Mouse (Mus musculus): ENCODE results near the gene Prkci.

Prkci gene

DNA sequence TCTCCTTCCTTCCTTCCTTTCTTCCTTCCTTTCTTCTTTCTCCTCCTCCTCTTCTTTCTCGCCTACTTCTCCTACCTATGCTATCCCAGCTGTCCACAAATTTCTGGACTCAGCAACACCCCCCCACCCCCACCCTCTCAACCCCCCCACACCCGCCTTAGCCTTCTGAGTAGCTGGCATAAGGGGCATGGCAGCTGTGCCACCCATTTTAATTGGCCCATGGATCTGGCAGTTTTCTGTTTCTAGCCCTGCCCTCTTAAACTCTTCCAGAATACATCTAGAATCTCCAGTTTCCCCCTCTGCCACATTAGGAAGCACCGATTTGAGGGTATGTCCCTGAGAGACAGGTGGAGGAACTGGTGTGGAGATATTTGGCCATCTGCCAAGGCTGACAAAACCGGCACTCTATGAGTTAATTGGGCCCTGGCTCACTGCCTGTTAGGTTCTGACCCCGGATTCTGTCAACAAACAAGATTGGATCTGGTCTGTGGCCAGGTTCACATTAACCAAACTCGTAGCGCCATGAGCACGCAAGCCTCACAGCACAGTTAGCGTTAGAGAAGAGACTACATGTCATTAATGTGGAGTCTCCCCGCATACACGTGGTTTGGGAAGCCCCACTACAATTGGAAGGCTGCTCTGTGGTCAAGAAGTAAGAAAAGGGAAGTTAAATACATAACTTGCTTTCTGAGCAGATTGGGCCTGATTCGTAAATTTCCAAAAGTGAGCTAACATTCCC lies 88.1 kb downstream of the Prkci start:
- no peak for DNase-seq (ENCODE audit: extremely low spot score, low spot score)

DNA sequence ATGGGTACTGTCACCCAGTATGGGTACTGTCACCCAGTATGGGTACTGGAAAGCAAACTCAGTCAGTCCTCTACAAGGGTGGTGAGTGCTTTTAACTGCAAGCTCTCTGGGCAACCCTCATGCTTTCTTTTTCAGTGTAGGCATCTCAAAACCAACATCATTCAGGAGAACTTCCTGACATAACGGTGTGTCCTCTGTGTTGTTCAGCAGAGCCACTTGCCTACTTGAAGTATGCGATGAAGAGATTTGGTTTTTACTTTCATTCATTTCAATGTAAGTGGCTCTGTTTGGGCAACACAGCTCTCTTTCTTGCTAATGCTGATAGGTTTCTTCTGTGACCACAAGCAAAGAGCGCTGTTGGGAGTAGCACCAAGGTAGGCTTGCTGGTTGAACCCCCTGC lies 89.5 kb downstream of the Prkci start:
- DNase-seq (ENCODE audit: extremely low spot score, low spot score), result no peak

DNA sequence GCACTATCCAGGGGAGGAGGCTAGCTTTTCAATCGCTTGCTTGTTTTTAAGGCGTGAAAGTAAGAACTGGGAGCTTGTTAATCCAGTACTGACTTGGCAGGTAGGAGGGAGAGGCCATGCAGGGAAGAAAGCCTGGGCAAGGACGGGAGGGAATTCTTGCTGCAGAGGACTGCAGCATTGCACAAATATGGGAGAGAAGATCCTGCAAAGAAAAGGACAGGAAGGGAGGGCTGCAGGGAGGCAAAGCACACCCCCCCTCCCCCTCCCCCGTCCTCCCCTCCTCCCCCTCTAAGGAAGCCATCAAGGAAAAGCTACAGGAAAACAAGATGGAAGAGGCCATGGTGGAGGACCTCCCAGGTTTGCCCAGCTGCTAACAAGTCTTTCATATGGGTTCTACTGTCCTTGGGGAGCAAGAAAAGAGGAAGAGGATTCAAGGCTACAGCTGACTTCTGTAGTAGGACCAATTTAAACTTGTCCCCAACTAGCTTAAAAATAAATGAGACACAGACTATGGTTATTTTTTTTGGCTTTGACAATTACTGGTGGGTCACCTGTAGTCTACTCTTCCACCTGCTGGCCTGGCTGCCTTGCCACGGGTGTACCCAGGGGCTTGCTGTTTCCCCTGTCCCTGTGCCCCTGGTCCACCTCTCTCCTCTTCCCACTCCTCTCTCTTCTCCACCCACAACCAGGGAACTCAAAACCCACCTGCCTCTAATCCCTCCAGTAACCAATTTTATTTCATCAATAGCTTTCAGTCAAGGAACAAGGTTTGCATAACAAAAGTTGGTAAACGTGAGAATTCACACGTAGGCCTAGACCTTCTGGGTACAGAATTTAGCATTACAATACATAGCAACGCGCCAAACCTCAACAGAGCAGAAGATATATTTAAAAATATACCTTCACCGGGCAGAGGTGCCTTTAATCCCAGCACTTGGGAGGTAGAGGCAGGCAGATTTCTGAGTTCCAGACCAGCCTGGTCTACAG lies 93.5 kb downstream of the Prkci start:
- no peak for DNase-seq (ENCODE audit: extremely low spot score, low spot score)

DNA sequence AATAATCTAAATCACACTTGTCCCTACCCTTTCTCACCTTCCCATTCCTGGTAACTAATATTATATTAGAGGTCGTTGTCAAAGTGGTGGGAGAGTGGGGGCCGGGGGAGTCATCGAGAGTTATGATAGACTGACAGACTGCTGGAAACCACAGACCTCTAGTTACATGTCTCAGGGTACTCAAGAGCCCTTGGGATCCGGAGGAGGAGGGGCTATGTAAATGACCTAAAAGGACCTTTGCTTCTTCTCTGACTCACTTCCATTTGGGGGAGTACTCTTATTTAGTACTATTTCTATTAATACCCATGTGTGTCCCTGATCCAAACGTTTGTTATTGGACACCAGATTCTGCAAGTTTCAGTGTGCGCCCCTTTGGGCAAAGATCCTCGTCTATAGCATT lies 94.4 kb downstream of the Prkci start:
- DNase-seq (ENCODE audit: extremely low spot score, low spot score), result no peak

DNA sequence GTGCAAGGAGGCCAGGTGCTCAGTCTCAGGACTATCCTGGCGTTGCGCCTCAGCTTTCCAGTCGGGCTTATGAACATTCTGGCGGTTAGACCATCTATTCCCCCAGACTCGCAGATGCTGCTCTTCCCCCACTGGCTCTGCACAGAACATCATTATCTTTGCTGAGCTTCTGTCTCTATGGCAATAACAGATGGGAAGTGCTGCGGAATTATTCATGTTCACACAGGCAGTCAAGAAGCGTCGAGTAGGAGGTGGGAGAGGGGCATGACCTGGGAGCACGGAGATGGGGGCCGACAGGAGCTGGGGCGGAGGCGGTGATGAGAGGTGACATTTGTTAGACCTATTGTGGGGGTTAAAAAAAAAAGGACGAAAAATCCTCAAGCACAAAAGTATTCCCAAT lies 97.6 kb downstream of the Prkci start:
- DNase-seq (ENCODE audit: extremely low spot score, low spot score), result peak; percentile 71

DNA sequence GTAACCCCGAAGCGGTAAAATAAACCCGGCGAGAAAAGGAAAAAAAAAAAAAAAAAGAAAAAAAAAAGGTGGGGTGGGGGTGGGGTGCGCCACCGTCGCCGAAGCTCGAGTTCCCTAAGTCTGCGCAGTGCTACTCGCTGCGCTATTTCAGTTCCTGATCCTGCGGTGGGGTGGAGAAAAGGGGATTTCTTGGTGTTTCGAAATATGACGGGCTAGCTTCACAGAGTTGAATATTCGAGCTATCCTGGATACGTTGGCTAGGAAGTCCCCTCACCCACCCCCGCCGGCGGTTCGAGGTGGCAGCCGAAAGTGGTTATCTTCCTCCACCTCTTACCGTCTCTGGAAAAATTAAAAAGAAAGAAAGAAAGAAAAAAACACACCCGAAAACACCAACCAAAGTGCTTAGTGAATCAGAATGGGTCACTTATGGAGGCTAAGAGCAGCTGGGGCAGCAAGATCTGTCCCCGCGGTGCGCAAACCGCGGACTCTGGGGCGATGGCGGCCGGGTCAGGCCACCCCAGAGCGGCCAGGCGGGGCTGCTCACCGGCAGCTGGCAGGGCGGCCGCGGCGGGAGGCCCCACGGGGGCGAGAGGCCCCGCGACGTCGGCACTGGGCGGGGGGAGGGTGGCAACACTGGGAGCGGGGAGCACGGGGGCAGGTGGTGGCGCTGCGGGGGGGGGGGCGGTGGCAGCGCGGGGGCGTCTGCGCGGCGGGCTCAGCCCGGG lies 98.2 kb downstream of the Prkci start:
- peak; percentile 80 for DNase-seq (ENCODE audit: extremely low spot score, low spot score)

DNA sequence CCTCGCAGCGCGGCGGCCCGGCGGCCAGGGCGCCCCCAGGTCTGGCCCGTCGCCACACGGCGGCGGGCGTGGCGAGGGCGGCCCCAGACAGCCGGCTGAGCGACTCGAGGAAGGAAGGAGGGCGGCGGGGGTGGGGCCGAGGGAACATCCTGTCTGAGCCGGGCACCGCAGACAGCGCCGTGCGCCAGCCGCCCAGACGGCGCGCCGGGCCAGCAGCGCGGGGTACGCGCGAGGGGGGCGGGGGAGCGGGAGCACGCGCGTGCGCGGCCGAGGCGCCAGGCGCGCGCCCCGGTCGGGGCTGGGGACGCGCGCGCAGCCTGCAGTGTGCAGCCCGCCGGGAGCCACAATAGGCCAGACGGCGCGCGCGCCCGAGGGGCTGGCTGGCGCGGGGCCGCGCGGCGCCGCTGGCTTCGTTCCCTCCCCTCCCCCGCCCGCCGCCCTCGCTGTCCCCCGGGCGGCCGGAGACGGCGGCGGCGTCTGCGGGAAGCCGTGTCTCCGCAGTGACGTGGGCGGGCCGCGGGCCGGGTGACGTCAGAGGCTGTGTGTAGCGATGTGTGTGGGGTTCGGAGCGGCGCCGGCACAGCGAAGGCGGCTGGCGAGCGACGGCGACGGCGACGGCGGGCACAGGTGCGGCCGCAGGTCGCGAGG lies 99.1 kb downstream of the Prkci start, which contains the start of gene Skil:
Gene Skil, plus strand, starts transcription at position 528 of the 648 bp plus-strand sequence.
- DNase-seq (ENCODE audit: extremely low spot score, low spot score), result peak; percentile 93

DNA sequence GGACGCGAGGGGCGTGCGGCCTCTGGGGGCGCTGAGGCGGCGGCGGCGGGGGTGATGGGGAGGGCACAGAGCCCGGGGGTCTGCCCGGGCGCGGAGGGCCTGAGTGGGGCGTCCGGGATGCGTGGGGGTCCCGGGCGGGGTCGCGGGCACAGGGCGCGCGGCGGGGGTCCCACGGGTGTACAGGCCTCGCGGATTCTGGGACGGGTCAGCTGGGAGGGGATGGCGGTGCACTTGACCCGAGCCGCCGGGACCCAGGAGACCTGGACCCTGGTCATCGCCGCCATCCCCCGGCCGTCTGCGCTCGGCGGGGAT lies 99.6 kb downstream of the Prkci start:
- no peak for DNase-seq (ENCODE audit: extremely low spot score, low spot score)

DNA sequence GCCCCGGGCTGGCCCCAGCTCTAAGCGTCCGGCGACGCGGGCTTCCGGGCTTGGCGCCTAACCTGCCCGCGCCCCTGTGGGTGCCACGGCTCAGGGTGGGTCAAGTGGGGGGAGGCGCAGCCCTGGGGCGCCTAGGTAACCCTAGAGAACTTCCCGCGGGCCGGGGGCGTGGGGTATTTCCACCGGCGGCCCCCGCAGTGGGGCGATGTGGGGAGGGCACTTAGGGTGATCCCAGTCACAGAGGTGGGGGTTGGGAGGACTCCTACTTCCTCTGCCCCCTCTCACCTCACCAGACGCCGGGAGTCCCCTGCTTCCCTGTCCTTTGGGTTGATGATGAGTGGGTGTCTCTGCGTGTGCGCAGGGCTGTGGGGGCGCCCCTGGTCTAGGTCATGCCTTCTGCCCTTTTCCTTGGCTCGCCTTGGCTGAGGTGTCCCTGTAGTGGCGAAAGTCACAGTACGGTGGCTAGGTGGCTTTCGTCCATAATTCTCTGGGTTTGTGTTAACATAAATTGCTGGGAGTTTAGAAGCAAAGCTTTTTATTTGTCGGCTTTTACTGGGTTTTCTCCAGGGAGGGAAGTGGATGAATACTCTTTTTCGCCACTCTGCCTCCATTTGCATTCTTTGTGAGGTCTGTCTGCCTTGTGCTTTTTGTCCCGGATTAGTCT lies 100.1 kb downstream of the Prkci start:
- peak; percentile 73 for DNase-seq (ENCODE audit: extremely low spot score, low spot score)

DNA sequence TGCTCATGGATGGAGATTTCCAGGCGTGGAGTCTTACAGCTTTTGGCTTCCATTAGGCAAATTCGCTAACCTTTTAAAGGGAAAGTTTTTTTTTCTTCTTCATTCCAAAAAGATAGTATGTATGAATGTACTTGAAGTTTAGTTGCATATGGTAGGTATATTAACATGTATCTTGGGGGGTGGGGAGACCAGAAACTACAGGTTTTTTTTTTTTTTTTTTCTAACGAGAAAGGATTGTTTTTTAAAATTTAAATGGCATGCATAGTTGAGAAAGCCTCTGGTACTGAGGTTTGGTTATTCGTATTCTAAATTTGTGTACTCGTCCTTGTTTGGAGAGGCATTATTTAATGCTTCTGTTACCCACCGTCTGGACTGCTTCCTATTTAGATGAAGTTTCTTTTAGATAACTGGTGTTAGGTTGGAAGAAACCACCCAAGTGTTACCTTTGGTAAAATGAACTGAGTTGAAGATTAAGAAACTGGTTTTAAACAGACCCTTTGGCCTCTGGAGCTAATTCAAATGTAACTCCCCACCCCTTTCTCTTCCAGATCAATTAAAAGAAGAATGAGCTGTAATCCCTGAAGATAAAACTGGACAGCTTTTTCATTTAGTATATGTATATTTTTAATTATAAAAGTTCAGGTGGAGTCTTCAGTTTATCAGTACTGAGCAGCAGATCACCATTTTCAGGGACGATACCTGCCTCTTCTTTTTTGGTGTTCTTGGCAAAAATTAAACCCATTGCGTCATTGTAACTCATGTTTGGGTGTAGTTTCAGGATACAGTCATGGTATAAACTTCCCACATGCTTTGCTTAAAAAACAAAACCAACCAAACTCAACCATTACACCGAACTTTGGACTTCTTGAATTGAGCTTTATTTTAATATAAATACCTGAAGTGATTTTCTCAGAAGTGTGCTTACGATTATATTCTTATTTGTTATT lies 100.9 kb downstream of the Prkci start:
- no peak for DNase-seq (ENCODE audit: extremely low spot score, low spot score)

DNA sequence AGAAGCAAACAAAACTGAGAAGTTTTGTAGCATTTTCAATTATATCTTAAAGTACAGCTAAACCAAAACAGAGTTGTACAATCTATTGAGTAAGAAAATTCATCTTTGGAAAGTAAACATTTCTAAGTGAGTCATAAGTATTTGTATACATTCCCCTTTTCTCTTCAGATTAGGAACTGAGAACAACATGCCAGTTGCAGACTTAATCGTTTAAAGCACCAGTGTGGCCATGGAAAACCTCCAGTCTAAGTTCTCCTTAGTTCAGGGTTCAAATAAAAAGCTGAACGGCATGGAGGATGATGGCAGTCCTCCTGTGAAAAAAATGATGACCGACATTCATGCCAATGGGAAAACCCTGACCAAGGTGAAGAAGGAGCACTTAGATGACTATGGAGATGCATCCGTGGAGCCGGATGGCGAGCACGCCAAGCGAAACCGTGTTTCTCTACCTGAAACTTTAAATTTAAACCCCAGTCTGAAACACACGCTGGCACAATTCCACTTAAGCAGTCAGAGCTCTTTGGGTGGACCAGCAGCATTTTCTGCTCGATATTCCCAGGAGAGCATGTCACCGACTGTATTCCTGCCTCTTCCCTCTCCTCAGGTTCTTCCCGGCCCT lies 101.7 kb downstream of the Prkci start:
- DNase-seq (ENCODE audit: extremely low spot score, low spot score), result no peak

DNA sequence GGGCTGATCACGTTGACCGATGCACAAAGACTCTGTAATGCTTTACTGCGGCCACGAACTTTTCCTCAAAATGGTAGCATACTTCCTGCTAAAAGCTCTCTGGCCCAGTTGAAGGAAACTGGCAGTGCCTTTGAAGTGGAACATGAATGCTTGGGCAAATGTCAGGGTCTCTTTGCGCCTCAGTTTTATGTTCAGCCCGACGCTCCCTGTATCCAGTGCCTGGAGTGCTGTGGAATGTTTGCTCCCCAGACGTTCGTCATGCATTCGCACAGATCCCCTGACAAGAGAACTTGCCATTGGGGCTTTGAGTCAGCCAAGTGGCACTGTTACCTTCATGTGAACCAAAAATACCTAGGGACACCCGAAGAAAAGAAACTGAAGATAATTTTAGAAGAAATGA lies 102.4 kb downstream of the Prkci start:
- DNase-seq (ENCODE audit: extremely low spot score, low spot score), result no peak

DNA sequence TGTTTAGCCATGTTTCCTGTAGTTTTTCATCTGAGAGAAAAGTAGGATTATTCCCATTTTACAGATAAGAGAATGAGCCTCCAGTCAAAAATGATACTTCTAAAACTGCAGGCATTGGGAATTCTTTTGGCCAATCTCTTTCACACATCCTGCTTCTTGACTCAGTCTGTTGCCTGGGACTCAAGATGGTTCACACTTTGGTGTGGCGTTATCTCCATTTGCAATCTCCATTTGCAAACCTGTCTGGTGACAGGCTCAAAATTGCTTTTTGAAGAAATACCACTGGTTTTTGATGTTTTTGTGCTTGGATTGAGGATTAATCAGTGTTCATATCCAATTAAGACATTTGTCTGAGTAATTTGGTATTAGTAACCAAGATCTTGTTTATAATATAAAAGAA lies 103.0 kb downstream of the Prkci start:
- no peak for DNase-seq (ENCODE audit: extremely low spot score, low spot score)

DNA sequence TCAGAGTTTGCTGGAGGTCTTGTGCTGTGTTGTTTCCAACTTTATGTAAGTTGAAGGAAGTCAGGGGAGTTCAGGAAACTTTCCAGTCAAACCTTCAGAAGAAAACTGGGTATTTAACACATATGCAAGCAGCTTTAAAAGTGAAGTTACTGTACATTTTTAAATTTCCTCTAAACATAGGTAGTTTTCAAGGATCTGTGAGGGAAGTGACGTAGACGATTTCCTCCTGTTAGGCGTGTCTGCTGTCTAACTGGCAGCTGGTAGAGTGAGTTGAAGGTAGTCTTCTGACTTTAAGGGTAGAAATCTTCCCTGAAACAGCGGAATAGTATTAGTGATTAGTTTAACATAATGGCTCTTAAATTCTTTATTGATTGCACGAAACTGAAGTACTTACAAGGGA lies 104.5 kb downstream of the Prkci start:
- DNase-seq (ENCODE audit: extremely low spot score, low spot score), result no peak

DNA sequence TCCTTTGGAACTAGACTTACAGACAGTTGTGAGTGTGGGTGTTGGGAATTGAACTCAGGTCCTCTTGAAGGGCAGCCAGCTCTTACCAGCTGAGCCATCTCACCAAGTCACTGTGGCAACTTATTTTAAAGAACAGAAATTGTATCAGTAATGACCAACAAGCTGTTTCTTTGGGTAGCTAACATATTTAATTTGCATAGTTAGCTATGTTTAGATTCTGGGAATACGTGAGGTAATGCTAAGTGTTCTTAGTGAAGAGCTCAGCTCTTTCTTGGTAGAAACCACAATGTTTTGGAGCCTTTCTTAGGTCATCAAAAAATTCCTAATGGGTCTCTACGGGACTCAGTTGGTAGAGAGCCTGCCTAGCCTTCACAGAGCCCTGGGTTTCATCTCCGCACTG lies 105.3 kb downstream of the Prkci start:
- no peak for DNase-seq (ENCODE audit: extremely low spot score, low spot score)

Data from neural tube, embryonic 10.5 days (tissue).